Mouse (Mus musculus) G1E (cell line): Measurements from ENCODE around the gene 9530053A07Rik. TPM values are rescaled to one million over a fixed set of nuclear protein-coding genes. Genes with fewer than 3 reads are reported as not detected.
"Not testable (repeated sequence)": the region's sequence is repeated elsewhere in the genome, so short reads cannot be mapped to it uniquely, and the experiment has no call there.

Experiments used
- ATAC-seq: 2 replicates; pipeline ENCODE4 v1.8.0; 2016; ENCODE audit warnings: mild to moderate bottlenecking; ENCODE audit not compliant: insufficient number of reproducible peaks, poor library complexity, low FRiP score, severe bottlenecking; ENCODE audit errors: extremely low read depth
- DNase-seq: peaks from one replicate; pipeline ENCODE4 v3.0.0; 2012; ENCODE audit warnings: low spot score
- H3K27me3 ChIP-seq: 2 replicates; pipeline ENCODE4 v1.6.1; 2012; ENCODE audit warnings: mild to moderate bottlenecking, low read length, inconsistent platforms; ENCODE audit not compliant: insufficient read depth
- H3K36me3 ChIP-seq: replicated peaks from 2 replicates; pipeline ENCODE3; 2012; ENCODE audit warnings: mild to moderate bottlenecking, inconsistent platforms
- H3K4me1 ChIP-seq: 2 replicates; pipeline ENCODE4 v1.6.1; 2012; ENCODE audit warnings: low read depth, low read length, inconsistent platforms, mixed read lengths; ENCODE audit not compliant: insufficient read depth
- H3K4me3 ChIP-seq: 2 replicates; pipeline ENCODE4 v1.5.1; 2012; ENCODE audit warnings: low read depth, mild to moderate bottlenecking, inconsistent platforms, low read length, moderate library complexity, mixed read lengths
- H3K9me3 ChIP-seq: replicated peaks from 2 replicates; pipeline ENCODE4 v1.6.1; 2012; ENCODE audit warnings: inconsistent platforms
- CTCF ChIP-seq: IDR thresholded peaks from 2 replicates; pipeline ENCODE4 v1.5.1; 2012; ENCODE audit warnings: low read depth, low read length, inconsistent platforms, mixed read lengths
- GATA1 ChIP-seq: IDR thresholded peaks from 2 replicates; pipeline ENCODE4 v1.6.1; 2012; ENCODE audit warnings: borderline replicate concordance, low read length, inconsistent platforms, mixed read lengths
- GATA2 ChIP-seq: IDR thresholded peaks from 2 replicates; pipeline ENCODE4 v1.6.1; 2012; ENCODE audit warnings: low read depth, low read length, inconsistent platforms, borderline replicate concordance
- POLR2AphosphoS5 ChIP-seq: IDR thresholded peaks from 2 replicates; pipeline ENCODE4 v1.6.1; 2012; ENCODE audit warnings: low read depth, low read length, inconsistent platforms; ENCODE audit not compliant: insufficient replicate concordance
- TAL1 ChIP-seq: conservative IDR thresholded peaks from 2 replicates; pipeline ENCODE4 v1.6.1; 2012; ENCODE audit warnings: low read depth, low read length, inconsistent platforms, mixed read lengths
- polyA plus RNA-seq: library from polyadenylated mRNA; stranded (reverse); fragments of >175 nt; gene quantifications from 2 replicates; pipeline ENCODE4 v1.2.3, GENCODE M21; 2012
- total RNA-seq, 2 experiments: library from RNA; stranded (forward) in 1 of 2; stranded (reverse) in 1 of 2; fragments of 200-1000 nt in 1 of 2; fragments of >200 nt in 1 of 2; fragmentation: Nextera tagmentation in 1 of 2; gene quantifications; 2 replicates each; pipeline ENCODE4 v1.2.3; 2014 to 2017

Gene 9530053A07Rik
- total and polyA plus RNA-seq, 3 experiments, result 0.22 TPM; not detected in 2

GRCm38 (mm10) chr7:28151584-28152221 lies 22.4 kb downstream of the 9530053A07Rik start:
- TF ChIP-seq GATA1, result no peak
- TF ChIP-seq TAL1, result no peak
- no peak for TF ChIP-seq POLR2AphosphoS5
- no peak for TF ChIP-seq CTCF
- TF ChIP-seq GATA2, result no peak
- Histone ChIP-seq H3K36me3 (no peaks in the 10 kb centered on the region), H3K27me3 (peaks cover 24% of the 10 kb centered on the region), H3K4me3 (no peak overlapping the region), H3K9me3 (no peaks in the 10 kb centered on the region), H3K4me1 (peaks cover 3% of the 10 kb centered on the region; the same call in 1 of the 2 replicates)
- no peak for ATAC-seq
- DNase-seq, result no peak

- H3K4me1 ChIP-seq, H3K9me3 ChIP-seq, ATAC-seq, H3K4me3 ChIP-seq, DNase-seq, H3K36me3 ChIP-seq: not testable (repeated sequence)
- H3K27me3 ChIP-seq, result peaks cover 22% of the 10 kb centered on the region
Measured at GRCm38 (mm10) chr7:28153595-28153994, 24.3 kb downstream of the 9530053A07Rik start.

DNA sequence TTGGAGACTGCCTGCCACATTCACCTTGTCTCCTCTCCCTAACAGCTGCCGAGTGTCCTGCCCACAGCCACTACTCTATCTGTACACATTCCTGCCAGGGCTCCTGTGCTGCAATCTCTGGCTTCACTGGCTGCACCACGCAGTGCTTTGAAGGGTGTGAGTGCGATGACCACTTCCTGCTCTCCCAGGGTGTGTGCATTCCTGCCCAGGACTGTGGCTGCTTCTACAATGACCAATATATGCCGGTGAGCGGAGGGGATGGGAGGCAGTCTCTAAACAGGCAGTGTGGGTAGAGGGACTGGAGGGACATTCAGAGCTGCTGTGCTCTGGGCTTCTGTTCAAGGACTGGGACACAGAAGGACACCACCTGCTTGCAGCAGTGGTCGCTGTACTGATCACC lies 30.0 kb downstream of the 9530053A07Rik start:
- no peak for TF ChIP-seq GATA1
- no peak for TF ChIP-seq POLR2AphosphoS5
- no peak for TF ChIP-seq GATA2
- TF ChIP-seq CTCF, result no peak
- no peak for TF ChIP-seq TAL1
- Histone ChIP-seq H3K4me1 (no peaks in the 10 kb centered on the region), H3K36me3 (no peaks in the 10 kb centered on the region), H3K4me3 (no peak overlapping the region), H3K9me3 (no peaks in the 10 kb centered on the region), H3K27me3 (peaks cover 29% of the 10 kb centered on the region)
- DNase-seq, result no peak
- ATAC-seq, result no peak

DNA sequence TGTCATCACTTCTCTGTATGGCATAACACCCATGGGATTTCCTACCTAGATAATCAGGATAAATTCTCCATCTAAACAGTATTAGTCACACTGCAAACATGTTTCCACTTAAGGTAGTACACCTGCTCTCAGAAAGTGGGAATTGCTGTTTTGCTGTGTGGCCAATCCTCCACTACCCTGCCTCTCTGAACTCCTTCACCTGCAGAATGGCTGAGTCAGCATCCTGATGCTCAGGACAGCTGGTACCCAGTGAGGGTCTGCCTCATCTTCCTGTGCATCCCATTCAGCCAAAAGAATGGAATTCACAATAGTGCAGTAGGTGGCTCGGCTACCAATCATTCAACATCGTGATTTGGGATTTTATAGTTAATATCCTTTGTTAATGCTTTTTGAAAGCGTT lies 30.6 kb downstream of the 9530053A07Rik start:
- H3K27me3 ChIP-seq, result peaks cover 26% of the 10 kb centered on the region
- H3K4me3 ChIP-seq, result no peak overlapping the region
- ATAC-seq (no peak), DNase-seq (no peak)
- H3K9me3 ChIP-seq, result no peaks in the 10 kb centered on the region
- H3K36me3 ChIP-seq, result no peaks in the 10 kb centered on the region
- no peaks in the 10 kb centered on the region for H3K4me1 ChIP-seq
- no peak for TF ChIP-seq GATA1
- TF ChIP-seq GATA2, result no peak

- Histone ChIP-seq H3K9me3 (peaks cover 8% of the 10 kb centered on the region), H3K4me1 (no peaks in the 10 kb centered on the region), H3K27me3 (peaks cover 23% of the 10 kb centered on the region), H3K36me3 (no peaks in the 10 kb centered on the region), H3K4me3 (no peak overlapping the region)
- TF ChIP-seq POLR2AphosphoS5 (no peak), CTCF (no peak), GATA2 (no peak), GATA1 (no peak), TAL1 (no peak)
- ATAC-seq, result no peak
- no peak for DNase-seq
Measured at GRCm38 (mm10) chr7:28161163-28161749, 32.0 kb downstream of the 9530053A07Rik start.

GRCm38 (mm10) chr7:28165406-28165805 lies 36.1 kb downstream of the 9530053A07Rik start:
- DNase-seq (no peak), ATAC-seq (no peak)
- Histone ChIP-seq H3K27me3 (peaks cover 5% of the 10 kb centered on the region; the same call in 1 of the 2 replicates), H3K36me3 (peaks cover 7% of the 10 kb centered on the region), H3K9me3 (peaks cover 8% of the 10 kb centered on the region), H3K4me1 (peaks cover 14% of the 10 kb centered on the region), H3K4me3 (no peak overlapping the region)
- TF ChIP-seq POLR2AphosphoS5, result no peak
- TF ChIP-seq TAL1, result no peak
- TF ChIP-seq GATA1, result no peak
- TF ChIP-seq GATA2, result no peak
- TF ChIP-seq CTCF, result no peak
